Mouse (Mus musculus): ENCODE data around the gene Plekha7.

GRCm38 (mm10) chr7:116134413-116135292 is 173.5 kb downstream of the Plekha7 start:
- TF ChIP-seq POLR2A (IDR thresholded peaks at IDR 0.05; ENCODE audit: extremely low read depth, insufficient read depth, low read length) (no peak), CTCF (IDR thresholded peaks at IDR 0.05; ENCODE audit: low read depth, low read length) (0 out of 2 replicates have a peak, but pooled peaks have one; percentile 8)
